Mouse (Mus musculus) adrenal gland (tissue): ENCODE data around the gene Slc11a2.
"Not testable (repeated sequence)": the region's sequence is repeated elsewhere in the genome, so short reads cannot be mapped to it uniquely, and the experiment has no call there.

ENCODE experiments used
- intact Hi-C: fragments of 180-260 bp; cut with DNase I; formaldehyde crosslinking; loops from one replicate; pipeline ENCODE4 v1.15.1; 2025

Slc11a2 gene

DNA sequence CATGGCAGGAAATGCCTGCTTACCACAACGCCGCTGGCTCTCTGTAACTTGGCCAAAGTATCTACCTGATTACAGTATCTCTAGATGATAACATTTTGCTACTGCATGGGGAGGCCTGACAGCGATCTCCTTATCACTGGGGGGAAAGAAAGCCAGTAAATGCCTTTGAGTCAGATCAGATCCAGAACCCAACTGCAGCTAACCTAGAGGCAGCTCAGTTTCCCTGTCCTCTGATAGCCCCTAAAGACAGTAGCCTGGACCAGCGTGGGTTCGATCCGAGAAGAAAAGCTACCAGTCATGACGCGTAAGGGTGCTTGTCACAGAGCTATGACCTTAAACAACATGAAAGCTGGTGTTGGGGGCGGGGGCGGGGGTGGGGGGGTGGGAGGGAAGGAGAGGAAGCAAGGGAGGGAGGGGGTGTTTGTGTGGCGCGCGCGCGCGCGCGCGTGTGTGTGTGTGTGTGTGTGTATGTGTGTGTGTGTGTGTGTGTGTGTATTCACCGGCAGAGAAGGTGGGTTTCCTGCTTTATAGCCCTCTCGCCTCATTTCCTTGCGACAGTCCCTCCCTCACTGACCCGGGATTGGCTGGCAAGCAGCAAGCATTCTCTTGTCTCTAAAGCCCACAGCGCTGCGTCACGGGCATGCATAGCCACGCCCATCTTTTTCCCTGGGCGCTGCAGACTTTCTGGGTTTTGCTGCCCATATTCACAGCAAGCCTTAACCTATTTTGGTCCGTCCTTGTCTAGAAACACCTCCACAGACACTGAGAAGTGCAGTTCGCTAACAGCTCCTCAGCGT, 18.5 kb upstream of the Slc11a2 start:
- intact Hi-C loops = no loop called here

DNA sequence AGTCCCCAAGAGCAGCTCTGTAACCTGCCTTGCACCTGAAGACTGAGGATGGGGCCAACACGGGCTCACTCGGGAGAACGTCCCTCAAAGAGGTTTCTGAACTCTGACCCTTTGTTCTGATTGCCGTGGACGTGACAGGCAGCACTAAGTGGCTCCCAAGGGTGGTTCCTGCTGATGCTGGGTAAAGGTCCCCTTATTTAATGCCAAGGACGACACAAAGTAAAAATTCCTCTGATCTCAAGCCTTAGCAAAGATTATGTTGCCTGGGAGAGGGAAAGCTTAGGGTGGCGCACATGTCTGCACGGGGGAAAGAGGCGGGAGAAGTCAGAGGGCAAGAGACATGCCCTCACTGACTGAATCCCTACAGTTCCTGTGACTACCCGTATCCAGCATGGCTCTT, 11.6 kb upstream of the Slc11a2 start:
- intact Hi-C loops = no loop called here

DNA sequence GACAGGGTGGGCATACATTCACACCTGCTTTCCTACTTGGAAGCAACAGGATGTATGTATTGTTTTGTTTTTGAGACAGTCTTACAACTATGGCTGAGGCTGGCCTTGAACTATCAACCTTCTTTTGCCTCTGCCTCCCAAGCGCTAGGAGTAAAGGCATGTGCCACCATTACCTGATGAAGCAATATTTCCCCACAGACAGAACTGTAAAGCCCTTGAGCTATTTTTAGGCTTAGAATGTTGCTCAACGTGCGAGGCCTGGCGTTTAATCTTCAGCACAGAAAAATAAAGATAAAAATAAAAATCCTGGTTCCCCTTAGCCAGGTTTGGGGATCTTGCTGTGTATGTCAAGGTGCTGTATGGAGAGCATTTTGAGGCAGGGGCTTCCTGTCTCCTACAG, 11.2 kb upstream of the Slc11a2 start:
- intact Hi-C loops = no loop called here

DNA sequence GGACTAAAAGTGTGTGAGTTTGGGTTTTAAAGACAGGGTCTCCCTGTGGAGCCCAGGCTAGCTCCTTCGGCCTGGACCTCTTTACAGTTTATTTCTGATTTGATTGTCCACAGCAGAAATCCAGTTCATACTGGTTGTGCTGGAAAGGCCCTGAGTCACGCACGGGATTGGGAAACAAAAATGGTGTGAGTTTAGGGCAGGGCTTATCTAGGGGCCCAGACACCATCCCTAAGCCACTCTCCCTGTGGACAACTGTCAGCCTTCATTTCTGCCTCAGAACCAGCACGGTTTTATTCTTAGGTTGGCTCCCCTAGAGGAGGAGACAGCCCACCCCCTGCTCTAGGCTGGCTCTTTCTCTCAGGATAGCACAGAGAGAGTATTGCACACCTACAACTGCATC, 8.4 kb upstream of the Slc11a2 start:
- intact Hi-C loops = no loop called here

DNA sequence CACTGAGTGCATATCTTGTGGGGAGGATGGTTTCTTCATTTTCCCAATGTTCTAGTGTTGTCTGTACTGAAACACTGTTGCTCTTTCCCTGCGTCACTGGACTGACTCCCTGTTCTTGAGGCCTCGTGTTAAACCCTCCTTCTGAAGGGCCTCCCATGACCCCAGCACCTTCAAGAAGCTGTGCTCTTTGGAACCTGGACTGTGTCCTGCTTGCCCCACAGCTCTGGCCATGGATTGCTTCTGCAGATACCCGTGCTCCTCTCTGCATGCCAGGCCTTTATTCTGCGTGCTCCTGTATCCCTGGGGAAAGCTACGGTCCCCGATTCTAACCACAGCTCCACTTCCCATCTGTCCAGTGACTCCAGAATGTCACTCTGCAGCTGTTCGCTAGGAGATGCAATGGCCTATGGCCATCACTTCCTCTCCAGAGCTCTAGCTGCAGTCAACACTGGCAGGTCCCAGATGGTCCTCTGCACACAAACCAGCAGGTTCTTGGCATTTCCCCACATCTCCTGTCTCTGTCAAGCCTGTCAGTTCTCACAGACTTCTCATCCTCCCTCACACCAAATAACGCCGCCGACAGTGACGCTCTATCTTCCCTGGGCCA, 5.2 kb upstream of the Slc11a2 start:
- intact Hi-C loops = no loop called here

DNA sequence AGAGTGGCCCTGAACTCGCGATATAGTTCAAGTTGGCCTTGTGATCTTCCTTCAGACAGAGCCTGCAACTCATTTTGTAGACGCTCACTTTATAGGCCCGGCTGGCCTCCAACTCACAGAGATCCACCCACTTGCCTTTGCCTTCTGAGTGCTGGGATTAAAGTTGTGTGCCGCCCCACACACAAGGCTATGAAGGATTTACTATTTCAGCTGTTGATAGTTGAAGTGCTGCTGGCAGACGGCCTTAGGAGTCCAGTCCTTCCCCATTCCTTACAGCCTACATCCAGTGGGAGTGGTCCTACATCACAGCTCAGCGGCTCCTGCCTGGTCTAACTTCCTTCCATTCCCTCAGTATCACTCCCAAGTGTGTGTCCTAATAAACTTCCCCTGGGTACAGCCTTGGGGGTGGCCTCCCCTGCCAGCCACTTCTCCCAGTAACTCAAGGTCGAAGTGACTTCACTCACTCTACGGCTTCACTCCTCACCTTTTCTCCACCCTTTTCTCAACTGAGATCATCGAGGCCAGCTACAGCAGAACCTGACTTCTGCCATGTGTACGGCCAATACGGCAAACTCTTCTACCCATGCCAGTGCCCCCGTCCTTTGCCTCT, 3.5 kb upstream of the Slc11a2 start:
- intact Hi-C loops = no loop called here

DNA sequence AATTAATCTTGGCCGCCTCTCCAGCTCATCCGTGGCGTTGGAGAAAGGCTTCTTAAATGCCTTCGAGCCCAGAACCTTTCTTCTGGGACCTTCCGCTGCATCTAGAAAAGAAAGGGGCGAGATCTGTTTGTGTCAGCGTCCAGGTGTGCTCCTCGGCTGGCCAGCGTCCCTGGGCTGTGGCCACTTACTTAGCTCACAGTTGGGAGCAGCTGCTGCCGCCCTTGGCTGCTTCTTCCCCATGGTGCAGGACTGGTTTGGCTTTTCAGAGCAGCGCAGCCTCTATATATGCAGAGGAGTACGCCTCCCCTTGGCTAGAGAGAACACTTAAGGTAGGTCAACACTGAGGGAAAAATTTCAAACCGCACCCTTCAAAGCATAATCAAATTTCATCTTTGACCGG, 956 bp downstream of the Slc11a2 start:
- intact Hi-C loops = no loop called here

DNA sequence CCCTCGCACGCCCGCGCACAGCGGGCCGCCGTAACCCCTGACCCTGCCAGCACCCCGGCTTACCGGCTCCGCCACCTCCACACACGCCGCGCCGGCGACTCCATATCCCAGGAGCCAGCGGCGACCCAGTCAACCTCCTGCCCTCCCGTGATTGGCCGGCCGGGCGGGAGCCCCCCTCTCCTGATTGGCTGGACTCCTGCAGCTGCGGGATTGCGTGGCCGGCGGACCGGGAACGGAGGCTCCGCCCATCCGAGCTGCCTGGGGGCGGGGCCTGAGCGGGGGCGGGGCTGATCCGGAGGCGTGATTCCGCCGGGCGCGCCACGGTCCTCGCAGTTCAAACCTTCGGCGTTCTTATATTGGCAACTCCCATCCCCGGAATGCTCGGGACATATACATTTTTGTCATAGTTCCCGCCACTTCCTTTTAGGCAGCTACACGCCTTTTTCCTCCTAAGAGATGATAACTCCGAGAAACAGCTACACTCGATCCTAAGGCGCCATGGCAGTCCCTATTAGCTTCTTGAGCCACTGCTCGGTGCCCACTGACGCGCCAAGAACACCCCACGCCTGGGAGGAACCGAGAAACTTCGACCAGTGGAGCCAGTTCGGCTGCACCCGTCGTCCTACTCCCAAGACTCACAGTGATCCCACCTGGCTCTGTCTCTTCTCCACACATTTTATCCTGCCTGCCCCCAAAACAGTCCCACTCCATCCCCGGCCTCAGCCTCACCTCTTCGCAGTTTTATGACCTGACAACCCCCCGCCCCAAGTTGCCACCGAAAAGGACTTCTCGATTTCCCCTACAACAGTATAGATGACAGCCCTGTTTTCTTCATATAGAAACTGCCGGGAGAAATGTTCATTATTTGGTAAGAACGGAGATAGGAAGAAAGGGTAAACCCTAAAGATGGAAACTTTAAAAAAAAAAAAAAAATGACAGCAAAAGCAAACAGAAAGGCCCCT, 1.7 kb downstream of the Slc11a2 start:
- intact Hi-C loops = no loop called here

DNA sequence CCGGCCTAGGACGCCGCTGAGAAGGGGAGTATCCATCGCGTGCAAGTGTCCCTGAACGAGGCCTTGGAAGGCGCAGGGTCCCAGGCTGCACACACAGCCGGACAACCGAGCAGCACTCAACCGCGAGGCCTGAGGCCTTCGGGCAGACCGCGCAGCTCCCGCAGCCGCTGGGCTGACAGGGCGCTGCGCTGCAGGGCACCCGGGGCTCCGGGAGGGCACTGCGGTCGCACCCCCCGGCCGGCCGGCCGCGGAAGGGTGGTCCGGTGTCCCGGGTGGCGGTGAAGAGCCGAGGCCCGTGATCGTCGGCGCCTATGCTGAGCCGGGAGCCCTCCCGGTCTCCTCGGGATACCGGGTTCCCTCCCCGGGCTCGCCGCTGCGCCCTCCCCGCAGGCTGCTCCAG, 2.4 kb downstream of the Slc11a2 start:
- intact Hi-C loops = no loop called here

DNA sequence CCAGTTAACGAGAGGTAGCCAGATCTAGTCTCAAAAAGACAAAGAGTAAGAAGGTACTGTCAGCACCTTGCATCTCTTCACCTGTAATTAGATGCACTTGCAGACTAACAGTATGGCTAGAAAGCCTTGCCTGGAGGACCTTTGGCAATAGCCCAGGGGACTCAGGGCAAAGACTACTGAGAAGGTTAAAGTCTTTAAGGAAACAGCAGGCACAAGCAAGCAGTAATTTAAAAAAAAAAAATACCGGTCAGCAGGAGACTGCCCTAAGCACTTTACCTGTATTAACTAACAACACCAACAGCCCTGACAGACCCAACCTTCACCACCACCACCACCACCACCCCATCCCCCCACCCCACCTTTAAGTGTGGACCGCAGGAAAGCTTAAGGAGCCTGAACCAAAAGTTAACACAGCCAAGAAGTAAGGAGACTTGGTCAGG, 3.1 kb downstream of the Slc11a2 start, which contains the start of gene Gm5475:
TSS of gene Gm5475 (plus strand) at position 390 of the 440 bp plus-strand sequence.
- intact Hi-C loops = not testable (repeated sequence)

DNA sequence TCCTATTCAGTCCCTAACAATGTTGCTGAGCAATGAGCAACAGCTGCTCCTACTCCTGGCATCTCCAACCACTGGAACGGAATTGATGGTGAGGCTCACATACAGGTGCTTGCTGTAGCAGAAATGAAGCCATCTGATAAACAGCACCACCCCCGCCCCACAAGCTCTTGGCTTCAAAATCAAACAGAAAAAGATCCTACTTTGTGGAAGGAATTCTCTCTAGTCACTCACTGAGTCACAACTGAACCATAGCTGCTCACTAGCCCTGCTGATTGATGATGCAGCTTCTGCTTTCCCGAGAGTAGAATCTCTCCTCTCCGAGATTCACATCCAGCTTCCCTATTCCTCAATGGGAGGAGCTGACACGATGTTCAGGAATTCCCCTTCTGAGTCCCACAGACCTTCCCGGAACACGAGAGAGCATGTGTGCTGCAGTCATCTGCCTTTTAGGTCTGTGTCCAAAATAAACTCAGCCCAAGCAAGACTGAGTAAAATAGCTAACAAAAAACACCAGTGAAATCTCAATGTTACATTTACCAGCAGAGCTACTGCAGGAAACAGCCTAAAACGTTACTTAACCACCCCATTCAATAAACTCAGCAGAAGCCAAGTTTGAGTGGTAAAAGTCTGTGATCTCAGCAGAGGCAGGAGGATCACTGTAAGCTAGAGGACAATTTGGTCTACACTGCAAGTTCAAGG, 3.7 kb downstream of the Slc11a2 start:
- intact Hi-C loops = no loop called here

DNA sequence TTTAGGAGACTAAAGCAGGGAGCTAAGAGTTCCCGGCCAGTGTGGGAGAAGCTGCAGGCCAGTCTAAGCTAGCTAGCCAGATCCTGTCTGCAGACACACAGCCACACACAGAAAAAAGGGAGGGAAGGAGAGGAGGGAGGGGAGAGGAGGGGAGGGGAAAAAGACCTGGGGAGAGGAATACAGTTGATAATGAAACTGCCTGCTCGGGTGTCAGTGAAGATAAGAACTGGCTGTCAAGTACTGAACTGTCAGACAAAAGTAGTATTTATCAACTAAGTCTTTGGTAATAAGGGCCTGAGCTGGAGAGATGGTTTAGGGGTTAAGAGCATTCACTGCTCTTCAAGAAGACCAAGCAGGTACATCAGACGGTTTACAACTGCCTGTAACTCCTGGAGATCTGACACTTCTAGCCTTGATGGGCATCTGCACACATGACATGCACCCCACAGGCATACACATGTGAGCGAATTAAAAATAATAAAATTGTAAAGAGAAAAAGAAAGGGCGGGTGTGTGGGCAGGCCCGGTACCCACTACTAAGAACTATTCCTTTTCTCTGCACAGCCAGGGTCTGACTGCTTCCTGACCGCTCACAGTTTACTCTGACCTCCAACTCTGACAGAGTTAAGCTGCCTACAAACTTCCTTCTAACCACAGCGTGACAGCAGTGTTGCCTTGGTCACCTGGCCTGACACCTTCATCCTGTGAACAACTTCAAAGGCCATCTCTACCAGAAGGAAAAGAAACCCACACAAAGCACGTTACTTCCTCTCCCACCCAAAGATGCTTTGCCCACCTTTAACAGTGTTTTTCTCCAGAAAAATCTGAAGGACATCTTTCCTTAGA, 4.7 kb downstream of the Slc11a2 start:
- intact Hi-C loops = no loop called here

DNA sequence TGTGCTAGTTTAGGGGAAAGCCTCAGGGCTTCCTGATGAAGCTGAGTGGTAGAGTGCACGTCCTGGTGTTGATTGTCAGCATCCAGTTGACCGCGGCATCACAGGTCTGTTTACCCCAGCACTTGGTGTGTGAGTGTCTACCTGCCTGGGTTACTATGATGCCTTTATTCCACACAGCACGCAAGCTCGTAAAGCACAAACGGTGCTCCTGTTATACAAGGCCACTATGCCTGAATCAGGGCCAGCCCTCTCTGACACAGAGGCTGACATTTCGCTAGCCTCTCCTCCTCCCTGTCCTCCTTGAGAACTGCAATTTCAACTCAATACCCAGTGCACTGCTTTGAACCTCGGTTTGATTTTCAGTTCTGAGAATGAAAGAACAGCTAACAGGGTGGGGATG, 5.6 kb downstream of the Slc11a2 start:
- intact Hi-C loops = no loop called here

DNA sequence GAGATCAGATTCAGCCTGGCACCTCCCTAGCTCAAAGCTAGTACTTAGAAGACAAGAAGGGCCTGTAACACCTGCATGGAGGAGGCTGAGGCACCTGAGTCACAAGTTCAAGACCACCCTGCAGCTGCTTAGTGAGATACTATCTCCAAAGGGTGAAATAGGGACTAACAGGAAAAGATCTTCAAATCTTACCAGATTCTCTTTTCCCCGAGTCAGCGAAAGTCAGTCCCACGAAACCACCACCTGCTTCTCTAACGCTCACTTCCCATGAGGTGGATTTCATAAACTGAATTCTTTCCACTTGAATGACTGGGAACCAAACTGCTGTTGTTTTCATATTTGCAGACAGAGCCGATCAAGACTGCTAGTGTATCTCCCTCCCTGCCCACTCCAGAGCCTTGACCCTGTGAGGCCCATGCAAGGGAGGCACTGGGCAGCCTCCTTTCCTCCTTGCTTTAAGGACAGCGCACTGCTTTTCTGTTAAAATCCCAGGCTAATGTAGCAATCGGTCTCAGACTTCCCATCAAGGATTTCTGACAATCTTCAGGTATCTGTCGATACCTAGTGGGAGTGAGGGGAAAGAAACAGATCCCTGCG, 6.9 kb downstream of the Slc11a2 start:
- intact Hi-C loops = no loop called here

DNA sequence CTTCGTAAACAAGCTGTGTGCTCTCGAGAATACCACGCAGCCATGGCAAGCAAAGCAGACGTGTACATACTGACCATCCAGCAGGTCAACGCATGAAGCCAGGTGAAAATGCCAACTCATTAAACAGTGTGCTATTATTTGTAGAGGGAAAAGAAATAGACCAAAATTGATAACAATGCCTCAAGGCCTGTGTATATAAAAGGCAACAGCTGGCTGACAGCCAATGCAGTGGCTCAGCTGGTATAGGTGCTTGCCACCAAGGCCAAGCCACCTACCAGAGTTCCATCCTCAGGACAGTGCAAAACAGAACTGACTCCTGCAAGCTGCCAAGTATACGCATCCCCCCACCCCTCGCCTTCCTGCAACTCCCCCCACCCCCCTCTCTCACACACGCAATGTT, 9.2 kb downstream of the Slc11a2 start:
- intact Hi-C loops = no loop called here

DNA sequence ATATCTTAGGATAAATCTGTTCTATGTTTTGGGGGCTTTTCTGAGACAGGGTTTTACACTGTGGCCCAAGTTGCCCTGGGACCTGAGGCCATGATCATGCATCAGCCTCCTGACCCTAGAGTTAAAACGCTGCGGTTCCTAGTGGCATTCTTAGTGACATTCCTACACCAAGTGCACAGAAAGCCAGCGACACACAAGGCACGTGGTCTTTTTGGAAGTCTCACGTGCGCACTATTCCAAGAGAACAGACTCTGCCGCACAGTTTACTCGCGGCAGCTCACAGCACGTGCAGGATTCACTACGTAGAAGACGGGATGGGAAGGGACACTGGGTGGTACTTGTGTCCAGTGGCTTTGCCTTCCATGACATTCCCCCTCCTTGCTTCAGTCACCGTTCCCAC, 9.9 kb downstream of the Slc11a2 start:
- intact Hi-C loops = no loop called here

DNA sequence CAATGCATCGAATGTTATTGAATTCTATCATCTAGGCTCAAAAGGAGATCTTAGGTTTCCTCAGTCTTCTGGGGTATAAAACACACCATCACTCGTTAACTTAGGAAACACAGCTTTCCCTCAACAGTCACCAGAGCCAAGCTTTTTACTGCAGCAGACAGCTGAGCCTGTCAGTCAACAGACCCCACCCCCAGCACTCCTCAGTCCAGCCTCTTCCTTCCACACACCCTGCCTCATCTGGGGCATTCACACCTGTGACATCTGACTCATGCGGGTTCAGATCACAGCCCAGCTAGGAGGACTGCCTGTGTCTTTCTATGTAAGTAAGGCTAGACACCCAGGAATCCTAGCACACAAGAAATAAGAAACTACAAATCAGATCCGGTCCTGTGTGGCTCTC, 10.9 kb downstream of the Slc11a2 start:
- intact Hi-C loops = no loop called here

DNA sequence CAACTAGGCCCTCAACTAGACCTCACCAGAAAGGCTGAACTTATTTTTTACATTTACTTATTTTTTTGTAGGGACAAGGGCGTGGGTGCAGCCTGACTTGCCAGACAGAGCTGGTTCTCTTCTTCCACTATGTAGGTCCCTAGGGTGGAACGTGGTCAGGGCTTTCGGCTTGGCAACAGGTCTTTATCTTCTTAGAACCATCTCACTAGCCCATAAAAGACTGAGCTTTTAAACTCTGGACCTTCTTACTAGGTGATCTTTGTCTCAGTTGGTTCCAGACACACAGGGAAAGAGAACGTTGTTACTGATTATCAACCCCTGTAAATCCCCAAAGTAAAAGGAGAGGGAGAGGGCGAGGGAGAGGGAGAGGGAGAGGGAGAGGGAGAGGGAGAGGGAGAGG, 11.6 kb downstream of the Slc11a2 start:
- intact Hi-C loops = no loop called here

DNA sequence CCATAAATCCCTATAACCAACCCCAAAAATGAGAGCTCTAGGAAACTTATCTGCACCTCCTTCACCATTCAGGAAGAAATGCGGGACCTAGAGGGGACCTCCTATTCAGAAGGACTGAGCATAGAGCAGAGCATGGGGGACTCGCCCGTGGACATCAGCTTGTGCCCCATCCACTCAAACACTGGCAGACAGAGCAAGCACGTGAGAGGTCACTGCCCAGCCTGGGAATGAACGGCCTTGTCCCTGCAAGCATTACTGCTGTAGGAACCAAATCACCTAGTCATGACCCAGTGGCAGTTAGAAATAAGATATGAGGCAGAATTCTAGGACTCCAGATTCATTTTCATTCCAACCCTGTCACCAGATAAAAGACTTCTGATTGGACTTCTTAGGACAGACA, 13.1 kb downstream of the Slc11a2 start:
- intact Hi-C loops = no loop called here
